ENCODE assay signal across 8 mouse cellular contexts in genomic region chr13:43530129-43530831, GRCm38 (mm10). TPM values are rescaled to one million over a fixed set of nuclear protein-coding genes. Genes with fewer than 3 reads are reported as not detected.
DNase-seq lines count a peak whose midpoint lies in the region; ATAC-seq and TF ChIP-seq lines count a peak whose summit lies in the region.

No protein-coding gene starts in this region.

- 32% methylated on average over 14 of the region's 14 CpGs for WGBS in heart, embryonic 12.5 days
- WGBS in embryonic facial prominence, embryonic 13.5 days = 47% methylated on average over 14 of the region's 14 CpGs
- WGBS in hindbrain, embryonic 15.5 days = 52% methylated on average over 14 of the region's 14 CpGs
- WGBS in midbrain, postnatal 0 days = 40% methylated on average over 14 of the region's 14 CpGs

- no peak overlapping the region for H3K4me3 ChIP-seq in heart, embryonic 12.5 days
- no peak overlapping the region for H3K4me3 ChIP-seq in embryonic facial prominence, embryonic 13.5 days
- H3K4me3 ChIP-seq in hindbrain, embryonic 15.5 days = no peak overlapping the region
- no peak overlapping the region for H3K4me3 ChIP-seq in midbrain, postnatal 0 days (ENCODE audit: low read depth, low read length)

- no peaks in the 10 kb centered on the region for H3K9me3 ChIP-seq in heart, embryonic 12.5 days (replicated peaks)
- H3K9me3 ChIP-seq in embryonic facial prominence, embryonic 13.5 days = no peaks in the 10 kb centered on the region
- no peaks in the 10 kb centered on the region for H3K9me3 ChIP-seq in hindbrain, embryonic 15.5 days
- no peaks in the 10 kb centered on the region for H3K9me3 ChIP-seq in midbrain, postnatal 0 days (ENCODE audit: low read length)

- TF ChIP-seq CTCF in midbrain, postnatal 0 days (IDR thresholded peaks at IDR 0.05) = no peak

- ATAC-seq in heart, embryonic 12.5 days (ENCODE audit: insufficient number of reproducible peaks, low FRiP score) = peak; percentile 60
- ATAC-seq in embryonic facial prominence, embryonic 13.5 days (ENCODE audit: insufficient number of reproducible peaks, insufficient read depth, low FRiP score, low TSS enrichment, low read depth) = no peak
- ATAC-seq in hindbrain, embryonic 15.5 days (ENCODE audit: low FRiP score, low read depth) = no peak
- ATAC-seq in midbrain, postnatal 0 days (ENCODE audit: low FRiP score) = no peak
- ATAC-seq in monocyte, adult 5-6 weeks (replicated peaks; ENCODE audit: insufficient number of reproducible peaks, low FRiP score, low TSS enrichment, poor library complexity, severe bottlenecking) = no peak

- H3K4me2 ChIP-seq in heart, embryonic 12.5 days = peak overlapping the region; percentile 27
- no peak overlapping the region for H3K4me2 ChIP-seq in embryonic facial prominence, embryonic 13.5 days
- no peak overlapping the region; the same call in 1 of the 2 replicates for H3K4me2 ChIP-seq in hindbrain, embryonic 15.5 days
- no peak overlapping the region for H3K4me2 ChIP-seq in midbrain, postnatal 0 days (ENCODE audit: low read depth, low read length, poor library complexity, severe bottlenecking)

- H3K4me1 ChIP-seq in heart, embryonic 12.5 days (replicated peaks) = peaks cover 47% of the 10 kb centered on the region
- peaks cover 29% of the 10 kb centered on the region for H3K4me1 ChIP-seq in embryonic facial prominence, embryonic 13.5 days
- peaks cover 32% of the 10 kb centered on the region for H3K4me1 ChIP-seq in hindbrain, embryonic 15.5 days (replicated peaks)
- peaks cover 8% of the 10 kb centered on the region; the same call in 1 of the 2 replicates for H3K4me1 ChIP-seq in midbrain, postnatal 0 days (ENCODE audit: insufficient read depth, low read length)

- H3K36me3 ChIP-seq in heart, embryonic 12.5 days = no peaks in the 10 kb centered on the region
- H3K36me3 ChIP-seq in embryonic facial prominence, embryonic 13.5 days = no peaks in the 10 kb centered on the region
- H3K36me3 ChIP-seq in hindbrain, embryonic 15.5 days = no peaks in the 10 kb centered on the region
- H3K36me3 ChIP-seq in midbrain, postnatal 0 days (ENCODE audit: insufficient read depth, low read length) = no peaks in the 10 kb centered on the region

- H3K9ac ChIP-seq in heart, embryonic 12.5 days = peak overlapping the region; percentile 0; the same call in 1 of the 2 replicates
- H3K9ac ChIP-seq in embryonic facial prominence, embryonic 13.5 days = 0 out of 2 replicates have a peak overlapping the region, but pooled peaks have one; percentile 11
- no peak overlapping the region for H3K9ac ChIP-seq in hindbrain, embryonic 15.5 days
- no peak overlapping the region for H3K9ac ChIP-seq in midbrain, postnatal 0 days (replicated peaks; ENCODE audit: low read length, poor library complexity, severe bottlenecking)

- no peaks in the 10 kb centered on the region for H3K27me3 ChIP-seq in heart, embryonic 12.5 days (replicated peaks)
- no peaks in the 10 kb centered on the region for H3K27me3 ChIP-seq in embryonic facial prominence, embryonic 13.5 days
- no peaks in the 10 kb centered on the region for H3K27me3 ChIP-seq in hindbrain, embryonic 15.5 days
- H3K27me3 ChIP-seq in midbrain, postnatal 0 days (ENCODE audit: insufficient read depth, low read length) = no peaks in the 10 kb centered on the region

- intact Hi-C loops in heart, postnatal 36 days (cut with DNase I) = no loop called here
- intact Hi-C loops in gastrocnemius, postnatal 36 days (cut with DNase I) = no loop called here

- no peak for DNase-seq in heart, postnatal 36 days
- no peak for DNase-seq in midbrain, postnatal 0 days (ENCODE audit: low spot score)
- DNase-seq in urinary bladder, postnatal 14 days (ENCODE audit: low spot score) = no peak
- DNase-seq in gastrocnemius, postnatal 36 days = no peak

- peak overlapping the region; percentile 86 for H3K27ac ChIP-seq in heart, embryonic 12.5 days (ENCODE audit: poor library complexity, severe bottlenecking)
- no peak overlapping the region for H3K27ac ChIP-seq in embryonic facial prominence, embryonic 13.5 days
- peak overlapping the region; percentile 67 for H3K27ac ChIP-seq in hindbrain, embryonic 15.5 days (replicated peaks)
- peak overlapping the region; percentile 27 for H3K27ac ChIP-seq in midbrain, postnatal 0 days (ENCODE audit: low read depth, low read length)

RNA-seq across cellular contexts. Expression of gene Mcur1, which starts 29.7 kb away (rescaled TPM):
- polyA plus RNA-seq in heart, embryonic 12.5 days (2016; fragmentation: Nextera tagmentation; extraction: Ambion mirVana) = 18.2 and 19.7 TPM in 2 replicates
- 10 to 100 TPM; 45.6 to 49.1 TPM for total RNA-seq in heart, postnatal 36 days (2021)
- 13.8 and 16.0 TPM in 2 replicates for polyA plus RNA-seq in embryonic facial prominence, embryonic 13.5 days (2015; fragmentation: Nextera tagmentation; extraction: Ambion mirVana)
- polyA plus RNA-seq in hindbrain, embryonic 15.5 days (2015; fragmentation: Nextera tagmentation; extraction: Ambion mirVana) = 8.1 and 8.2 TPM in 2 replicates
- 9.9 and 10.9 TPM in 2 replicates for total RNA-seq in midbrain, postnatal 0 days (2014; rRNA removed)
- 6.1 and 7.0 TPM in 2 replicates for polyA plus RNA-seq in midbrain, postnatal 0 days (2015; fragmentation: Nextera tagmentation; extraction: Ambion mirVana)
- total RNA-seq in monocyte, adult 5-6 weeks (2017) = 32.0 to 39.8 TPM (median 37.9 TPM) in 3 replicates
- total RNA-seq in gastrocnemius, postnatal 36 days (2021) = 10 to 100 TPM; 27.1 to 28.7 TPM

RNA-seq across cellular contexts. Expression of gene Ranbp9, which starts 49.2 kb away (rescaled TPM):
- 6.8 and 8.6 TPM in 2 replicates for polyA plus RNA-seq in heart, embryonic 12.5 days (2016; fragmentation: Nextera tagmentation; extraction: Ambion mirVana)
- 10 to 100 TPM; 43.0 to 48.3 TPM for total RNA-seq in heart, postnatal 36 days (2021)
- polyA plus RNA-seq in embryonic facial prominence, embryonic 13.5 days (2015; fragmentation: Nextera tagmentation; extraction: Ambion mirVana) = 11.0 and 11.1 TPM in 2 replicates
- 13.6 and 14.6 TPM in 2 replicates for polyA plus RNA-seq in hindbrain, embryonic 15.5 days (2015; fragmentation: Nextera tagmentation; extraction: Ambion mirVana)
- total RNA-seq in midbrain, postnatal 0 days (2014; rRNA removed) = 43.7 and 51.5 TPM in 2 replicates
- polyA plus RNA-seq in midbrain, postnatal 0 days (2015; fragmentation: Nextera tagmentation; extraction: Ambion mirVana) = 9.7 and 11.7 TPM in 2 replicates
- 109 to 144 TPM (median 117 TPM) in 3 replicates for total RNA-seq in monocyte, adult 5-6 weeks (2017)
- 10 to 100 TPM; 36.9 to 40.5 TPM for total RNA-seq in gastrocnemius, postnatal 36 days (2021)

Comparison
In these comparisons a context has a peak if more than half of its experiments do, and no peak if none do; other contexts are left out.
1. H3K9ac ChIP-seq: peak in heart, embryonic 12.5 days (single experiment) and embryonic facial prominence, embryonic 13.5 days (single experiment); none in hindbrain, embryonic 15.5 days (single experiment) and midbrain, postnatal 0 days (single experiment).